Mouse (Mus musculus) embryonic stem cell, embryonic (primary cell): ENCODE results near the gene Fbxl18.

Experiments used
- CTCF ChIA-PET, 4 experiments: fragments of 300-600 bp in 2 of 4; fragments of 350-600 bp in 2 of 4; sonication (Branson Sonifier 250); formaldehyde crosslinking; loops; one replicate each; lab custom pipeline; 2022; ENCODE audit warnings: inconsistent platforms in 2 of 4; lab: Charles Lee
- POLR2A ChIA-PET, 4 experiments: fragments of 300-600 bp in 2 of 4; fragments of 350-600 bp in 2 of 4; sonication (Branson Sonifier 250); formaldehyde crosslinking; loops; one replicate each; lab custom pipeline; 2022; ENCODE audit warnings: antibody characterized with exemption in 4 of 4, inconsistent platforms in 1 of 4; lab: Charles Lee

The Fbxl18 gene

GRCm38 (mm10) chr5:142848149-142848548 is 47.1 kb downstream of the Fbxl18 start:
- ChIA-PET POLR2A (interaction anchor here in 2 of 4 experiments (0.6 to 1.9 kb wide), 6 partner anchors 25 to 121 kb away, joined by 3 to 10 read pairs (median 3); no protein-coding TSS in a partner anchor), CTCF (interaction anchor here in 2 of 4 experiments (0.6 to 1.7 kb wide), 7 partner anchors 9 to 352 kb away, joined by 3 to 6 read pairs (median 4); no protein-coding TSS in a partner anchor)

GRCm38 (mm10) chr5:142844467-142844866 is 50.8 kb downstream of the Fbxl18 start:
- ChIA-PET POLR2A (interaction anchor here in 3 of 4 experiments (0.5 to 2.2 kb wide), 8 partner anchors 10 to 241 kb away, joined by 3 to 11 read pairs (median 4); partner anchors contain the start of gene Actb (in 1 of the 3)), CTCF (interaction anchor here (0.5 to 4.3 kb wide), 51 partner anchors 10 to 357 kb away, joined by 3 to 22 read pairs (median 4); partner anchors contain the start of genes Radil (in 1 of the 4), Rnf216 (in 1 of the 4) and Tnrc18 (in 1 of the 4))

- CTCF ChIA-PET = interaction anchor here (0.6 to 4.3 kb wide), 15 partner anchors 9 to 173 kb away, joined by 3 to 22 read pairs (median 4); no protein-coding TSS in a partner anchor
- POLR2A ChIA-PET = interaction anchor here in 3 of 4 experiments (0.6 to 1.7 kb wide), 9 partner anchors 16 to 66 kb away, joined by 3 to 5 read pairs (median 4); partner anchors contain the start of genes Fbxl18 (in 2 of the 3) and Tnrc18 (in 1 of the 3)
Observed at GRCm38 (mm10) chr5:142842137-142842642, 53.0 kb downstream of the Fbxl18 start.

- ChIA-PET CTCF (interaction anchor here (0.5 to 4.3 kb wide), 12 partner anchors 9 to 172 kb away, joined by 3 to 22 read pairs (median 4); no protein-coding TSS in a partner anchor), POLR2A (interaction anchor here in 2 of 4 experiments (0.6 to 1.7 kb wide), 7 partner anchors 15 to 390 kb away, joined by 3 to 5 read pairs (median 4); partner anchors contain the start of gene Tnrc18 (in 1 of the 2))
Observed at GRCm38 (mm10) chr5:142841372-142842136, 53.7 kb downstream of the Fbxl18 start.

- ChIA-PET CTCF (interaction anchor here in 1 of 4 experiments (1.0 to 1.3 kb wide), 2 partner anchors 17 to 31 kb away, joined by 3 to 4 read pairs; no protein-coding TSS in a partner anchor), POLR2A (interaction anchor here in 3 of 4 experiments (0.6 to 1.5 kb wide), 5 partner anchors 14 to 117 kb away, joined by 3 to 5 read pairs (median 3); no protein-coding TSS in a partner anchor)
Observed at GRCm38 (mm10) chr5:142837427-142837826, 57.8 kb downstream of the Fbxl18 start.

- ChIA-PET POLR2A (interaction anchor here (0.6 to 1.5 kb wide), 11 partner anchors 13 to 336 kb away, joined by 3 to 5 read pairs (median 3); no protein-coding TSS in a partner anchor), CTCF (interaction anchor here in 3 of 4 experiments (0.6 to 1.3 kb wide), 7 partner anchors 17 to 227 kb away, joined by 3 to 4 read pairs (median 3); no protein-coding TSS in a partner anchor)
Observed at GRCm38 (mm10) chr5:142836891-142837290, 58.3 kb downstream of the Fbxl18 start.

- POLR2A ChIA-PET = interaction anchor here (0.5 to 1.6 kb wide), 9 partner anchors 10 to 177 kb away, joined by 3 to 5 read pairs (median 3); no protein-coding TSS in a partner anchor
- CTCF ChIA-PET = interaction anchor here in 3 of 4 experiments (0.5 to 2.0 kb wide), 5 partner anchors 11 to 332 kb away, joined by 3 to 7 read pairs (median 5); no protein-coding TSS in a partner anchor
Observed at GRCm38 (mm10) chr5:142833646-142834438, 61.4 kb downstream of the Fbxl18 start.

GRCm38 (mm10) chr5:142826131-142826530 is 69.1 kb downstream of the Fbxl18 start:
- POLR2A ChIA-PET = interaction anchor here (0.5 to 1.8 kb wide), 18 partner anchors 8 to 108 kb away, joined by 3 to 7 read pairs (median 4); partner anchors contain the start of genes Actb (in 1 of the 4) and Tnrc18 (in 1 of the 4)
- CTCF ChIA-PET = interaction anchor here in 2 of 4 experiments (0.6 to 1.6 kb wide), 6 partner anchors 19 to 350 kb away, joined by 3 to 4 read pairs (median 4); no protein-coding TSS in a partner anchor

GRCm38 (mm10) chr5:142825665-142826064 is 69.6 kb downstream of the Fbxl18 start:
- POLR2A ChIA-PET = interaction anchor here (0.6 to 1.8 kb wide), 16 partner anchors 8 to 108 kb away, joined by 3 to 7 read pairs (median 4); partner anchors contain the start of gene Tnrc18 (in 1 of the 4)
- CTCF ChIA-PET = interaction anchor here in 2 of 4 experiments (0.7 to 1.6 kb wide), 4 partner anchors 19 to 349 kb away, joined by 3 to 4 read pairs (median 4); no protein-coding TSS in a partner anchor

GRCm38 (mm10) chr5:142824091-142824490 is 71.1 kb downstream of the Fbxl18 start:
- POLR2A ChIA-PET = interaction anchor here (0.6 to 16.7 kb wide), 30 partner anchors 9 to 424 kb away, joined by 3 to 281 read pairs (median 5); partner anchors contain the start of gene Actb (in 1 of the 4)
- CTCF ChIA-PET = interaction anchor here in 3 of 4 experiments (0.6 to 2.0 kb wide), 8 partner anchors 11 to 1945 kb away, joined by 3 to 12 read pairs (median 4); no protein-coding TSS in a partner anchor

GRCm38 (mm10) chr5:142823096-142824062 is 71.8 kb downstream of the Fbxl18 start:
- ChIA-PET POLR2A (interaction anchor here (0.6 to 16.7 kb wide), 45 partner anchors 8 to 392 kb away, joined by 3 to 281 read pairs (median 4); partner anchors contain the start of genes Actb (in 2 of the 4) and Fbxl18 (in 1 of the 4)), CTCF (interaction anchor here in 3 of 4 experiments (0.7 to 2.0 kb wide), 11 partner anchors 10 to 105 kb away, joined by 3 to 6 read pairs (median 3); no protein-coding TSS in a partner anchor)

- POLR2A ChIA-PET = interaction anchor here (0.6 to 16.7 kb wide), 41 partner anchors 7 to 422 kb away, joined by 3 to 281 read pairs (median 5); partner anchors contain the start of gene Actb (in 3 of the 4)
- CTCF ChIA-PET = interaction anchor here in 3 of 4 experiments (0.6 to 2.0 kb wide), 10 partner anchors 15 to 320 kb away, joined by 3 to 6 read pairs (median 3); no protein-coding TSS in a partner anchor
Observed at GRCm38 (mm10) chr5:142822286-142823095, 72.7 kb downstream of the Fbxl18 start.

- CTCF ChIA-PET = interaction anchor here in 2 of 4 experiments (0.5 to 1.5 kb wide), 5 partner anchors 14 to 130 kb away, joined by 3 to 4 read pairs (median 4); partner anchors contain the start of gene Slc29a4 (in 1 of the 2)
- POLR2A ChIA-PET = interaction anchor here (0.6 to 16.7 kb wide), 33 partner anchors 9 to 422 kb away, joined by 3 to 281 read pairs (median 4); partner anchors contain the start of gene Actb (in 3 of the 4)
Observed at GRCm38 (mm10) chr5:142821974-142822285, 73.3 kb downstream of the Fbxl18 start.

- ChIA-PET CTCF (interaction anchor here in 2 of 4 experiments (0.5 to 1.5 kb wide), 7 partner anchors 14 to 1819 kb away, joined by 3 to 4 read pairs (median 3); partner anchors contain the start of gene Slc29a4 (in 1 of the 2)), POLR2A (interaction anchor here (0.6 to 16.7 kb wide), 47 partner anchors 8 to 421 kb away, joined by 3 to 281 read pairs (median 4); partner anchors contain the start of genes Actb (in 3 of the 4) and Fbxl18 (in 1 of the 4))
Observed at GRCm38 (mm10) chr5:142821266-142821973, 73.8 kb downstream of the Fbxl18 start.
